In the genomic region with DNA sequence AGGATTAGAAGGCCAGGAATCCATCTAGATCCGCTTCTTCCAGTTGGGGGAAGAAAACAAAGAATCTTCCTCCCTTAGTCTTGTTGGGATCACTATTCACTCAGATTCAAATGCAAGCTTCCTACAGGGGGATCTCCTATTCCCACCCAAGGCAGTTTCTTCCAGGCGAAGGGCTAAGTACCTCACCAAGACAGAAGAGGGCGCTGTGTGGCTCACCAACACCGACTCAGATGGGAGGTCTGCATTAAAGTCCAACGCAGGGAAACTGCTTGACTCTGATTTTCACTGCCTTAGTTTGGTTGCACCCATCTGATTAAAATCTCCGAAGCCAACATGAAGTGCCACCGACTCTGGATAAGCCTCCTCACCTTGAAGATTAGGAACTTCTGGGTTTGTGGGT, we compare ENCODE assay signal across 10 mouse cellular contexts. TPM values are rescaled to one million over a fixed set of nuclear protein-coding genes. Genes with fewer than 3 reads are reported as not detected.
DNase-seq lines count a peak whose midpoint lies in the region; ATAC-seq and TF ChIP-seq lines count a peak whose summit lies in the region.
"Had no signal": no experiment of that assay in that cellular context is flagged by ENCODE, and none has a peak within 500 bp of the region (broad histone marks: within the 10 kb centered on the region; RNA-seq: fewer than 3 reads in every experiment).

No protein-coding gene starts in this region.

- WGBS in forebrain, embryonic 14.5 days, result 35% methylated on average over 7 of the region's 7 CpGs
- 38% methylated on average over 7 of the region's 7 CpGs for WGBS in forebrain, embryonic 12.5 days
- WGBS in liver, adult 2 months, result 35% methylated on average over 7 of the region's 7 CpGs

- ATAC-seq in forebrain, embryonic 14.5 days, result no peak
- no peak for ATAC-seq in forebrain, embryonic 12.5 days (ENCODE audit: low FRiP score)

- no peaks in the 10 kb centered on the region for H3K27me3 ChIP-seq in forebrain, embryonic 14.5 days (replicated peaks; ENCODE audit: control insufficient read depth, insufficient read depth, low read length)
- no peaks in the 10 kb centered on the region for H3K27me3 ChIP-seq in forebrain, embryonic 12.5 days
- H3K27me3 ChIP-seq in liver, adult 2 months (ENCODE audit: control insufficient read depth, insufficient read depth, low read length), result no peaks in the 10 kb centered on the region
- H3K27me3 ChIP-seq: limb, embryonic 12.5 days had no signal

- H3K79me2 ChIP-seq in liver, adult 2 months (ENCODE audit: control insufficient read depth, insufficient read depth, low read length), result no peaks in the 10 kb centered on the region

- no peak for TF ChIP-seq POLR2A in liver, adult 2 months (IDR thresholded peaks at IDR 0.05; ENCODE audit: extremely low read depth, insufficient read depth, low read length)

- peak; percentile 62 for TF ChIP-seq CTCF in liver, adult 2 months (IDR thresholded peaks at IDR 0.05; ENCODE audit: low read depth, low read length)

- no peak overlapping the region for H3K4me3 ChIP-seq in forebrain, embryonic 14.5 days (ENCODE audit: low read depth, low read length)
- H3K4me3 ChIP-seq in forebrain, embryonic 12.5 days (replicated peaks), result no peak overlapping the region
- no peak overlapping the region for H3K4me3 ChIP-seq in liver, adult 2 months (ENCODE audit: insufficient read depth, low read depth, low read length)
- H3K4me3 ChIP-seq: limb, embryonic 12.5 days had no signal

- H3K4me2 ChIP-seq in forebrain, embryonic 14.5 days (ENCODE audit: low read length), result no peak overlapping the region
- H3K4me2 ChIP-seq in forebrain, embryonic 12.5 days, result no peak overlapping the region
- H3K4me2 ChIP-seq: limb, embryonic 12.5 days had no signal

- no peaks in the 10 kb centered on the region for H3K36me3 ChIP-seq in forebrain, embryonic 14.5 days (ENCODE audit: control insufficient read depth, insufficient read depth, low read length)
- no peaks in the 10 kb centered on the region for H3K36me3 ChIP-seq in forebrain, embryonic 12.5 days (replicated peaks)
- no peaks in the 10 kb centered on the region for H3K36me3 ChIP-seq in liver, adult 2 months (ENCODE audit: control insufficient read depth, insufficient read depth, low read length)
- H3K36me3 ChIP-seq: limb, embryonic 12.5 days had no signal

- no peaks in the 10 kb centered on the region for H3K9me3 ChIP-seq in forebrain, embryonic 14.5 days (replicated peaks; ENCODE audit: control insufficient read depth, low read length)
- no peaks in the 10 kb centered on the region for H3K9me3 ChIP-seq in forebrain, embryonic 12.5 days
- H3K9me3 ChIP-seq: limb, embryonic 12.5 days had no signal

- DNase-seq in forebrain, embryonic 14.5 days (ENCODE audit: low spot score), result peak; percentile 34
- DNase-seq in liver, adult 2 months (ENCODE audit: extremely low read depth, low read depth, low spot score), result no peak
- no peak for DNase-seq in liver
- DNase-seq in WW6 (ENCODE audit: low read depth, low spot score), result peak; percentile 42
- DNase-seq in lung, postnatal 10 days, result peak; percentile 58
- DNase-seq in spleen, postnatal 14 days (ENCODE audit: low spot score in 2 of 2), result no peak
- DNase-seq in spleen, adult 12 weeks (ENCODE audit: low spot score), result no peak

- H3K27ac ChIP-seq in forebrain, embryonic 14.5 days (ENCODE audit: low read depth, low read length), result no peak overlapping the region
- no peak overlapping the region for H3K27ac ChIP-seq in forebrain, embryonic 12.5 days
- no peak overlapping the region for H3K27ac ChIP-seq in liver, adult 2 months (replicated peaks; ENCODE audit: insufficient read depth, low read depth, low read length)
- H3K27ac ChIP-seq: limb, embryonic 12.5 days had no signal

- no peaks in the 10 kb centered on the region for H3K4me1 ChIP-seq in forebrain, embryonic 14.5 days (ENCODE audit: control insufficient read depth, insufficient read depth, low read length)
- no peaks in the 10 kb centered on the region for H3K4me1 ChIP-seq in forebrain, embryonic 12.5 days
- no peaks in the 10 kb centered on the region for H3K4me1 ChIP-seq in liver, adult 2 months (ENCODE audit: control insufficient read depth, insufficient read depth, low read length)
- H3K4me1 ChIP-seq: limb, embryonic 12.5 days had no signal

- no peak overlapping the region for H3K9ac ChIP-seq in forebrain, embryonic 14.5 days (ENCODE audit: low read length)
- H3K9ac ChIP-seq in forebrain, embryonic 12.5 days, result no peak overlapping the region
- H3K9ac ChIP-seq in liver, adult 2 months (ENCODE audit: low read depth, low read length), result no peak overlapping the region
- H3K9ac ChIP-seq: limb, embryonic 12.5 days had no signal

RNA-seq across cellular contexts. Expression of a gene that starts 10.5 kb away (rescaled TPM):
- 5.8 and 6.8 TPM in 2 replicates for polyA plus RNA-seq in forebrain, embryonic 14.5 days (2014; fragmentation: Nextera tagmentation; extraction: Ambion mirVana)
- 2.7 and 2.9 TPM in 2 replicates for polyA plus RNA-seq in forebrain, embryonic 12.5 days (2016; fragmentation: Nextera tagmentation; extraction: Ambion mirVana)
- 0.46 and 0.67 TPM in 2 replicates for total RNA-seq in liver, adult 2 months (2014; rRNA removed)
- 0.16 and 0.27 TPM in 2 replicates for polyA plus RNA-seq in liver, adult 2 months (2012; rRNA removed)
- total RNA-seq: MEL had no signal

Comparison
In these comparisons a context has a peak if more than half of its experiments do, and no peak if none do; other contexts are left out.
1. DNase-seq: peak in forebrain, embryonic 14.5 days (single experiment), WW6 (single experiment) and lung, postnatal 10 days (single experiment); none in liver, adult 2 months (single experiment), liver (single experiment), spleen, postnatal 14 days (0 of 2) and spleen, adult 12 weeks (single experiment).